Mouse (Mus musculus): ENCODE measurements around the gene Crebl2. TPM values are rescaled to one million over a fixed set of nuclear protein-coding genes. Genes with fewer than 3 reads are reported as not detected.

Crebl2 gene
- total RNA-seq, 1 experiment from 2014 or later: 11.6 TPM

DNA sequence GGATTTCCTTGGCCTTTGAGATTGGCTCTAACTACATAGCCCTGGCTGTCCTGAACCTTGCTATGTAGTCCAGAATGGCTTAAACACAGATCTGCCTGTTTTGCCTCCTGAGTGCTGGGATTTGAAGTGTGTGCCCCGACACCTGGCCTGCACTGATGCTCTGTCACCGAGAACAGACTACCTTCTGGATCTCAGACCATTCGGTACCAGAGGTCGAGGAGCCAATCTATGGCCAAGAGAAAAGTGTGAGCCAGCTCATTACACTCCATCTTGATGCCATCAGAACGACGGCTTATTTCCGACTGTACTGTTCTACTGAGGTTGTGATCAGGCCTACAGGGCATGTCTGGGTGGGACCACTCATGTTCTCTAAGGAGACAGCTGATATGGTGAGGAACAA is 36.2 kb downstream of the Crebl2 start:
- no peak for ATAC-seq (replicated peaks; ENCODE audit: low read depth, poor library complexity, severe bottlenecking)

DNA sequence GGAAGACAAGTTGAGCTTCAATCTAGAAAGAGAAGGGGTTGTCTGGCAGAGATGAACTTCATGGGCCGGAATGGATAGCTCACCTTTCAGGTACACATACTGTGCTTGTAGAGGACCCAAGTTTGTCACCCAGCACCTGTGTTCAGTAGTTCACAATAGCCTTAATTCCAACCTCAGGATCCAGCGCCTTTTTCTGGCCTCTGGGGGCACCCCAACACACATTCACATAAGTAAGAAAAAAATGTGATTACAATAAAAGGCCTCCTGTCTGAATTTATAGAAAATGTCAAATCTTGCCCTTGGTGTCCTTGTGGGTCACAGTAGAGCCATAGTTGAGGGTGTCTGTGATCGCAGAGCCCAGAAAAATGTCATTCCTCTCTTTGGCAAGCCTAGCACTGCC is 37.4 kb downstream of the Crebl2 start:
- ATAC-seq (replicated peaks; ENCODE audit: low read depth, poor library complexity, severe bottlenecking): no peak

DNA sequence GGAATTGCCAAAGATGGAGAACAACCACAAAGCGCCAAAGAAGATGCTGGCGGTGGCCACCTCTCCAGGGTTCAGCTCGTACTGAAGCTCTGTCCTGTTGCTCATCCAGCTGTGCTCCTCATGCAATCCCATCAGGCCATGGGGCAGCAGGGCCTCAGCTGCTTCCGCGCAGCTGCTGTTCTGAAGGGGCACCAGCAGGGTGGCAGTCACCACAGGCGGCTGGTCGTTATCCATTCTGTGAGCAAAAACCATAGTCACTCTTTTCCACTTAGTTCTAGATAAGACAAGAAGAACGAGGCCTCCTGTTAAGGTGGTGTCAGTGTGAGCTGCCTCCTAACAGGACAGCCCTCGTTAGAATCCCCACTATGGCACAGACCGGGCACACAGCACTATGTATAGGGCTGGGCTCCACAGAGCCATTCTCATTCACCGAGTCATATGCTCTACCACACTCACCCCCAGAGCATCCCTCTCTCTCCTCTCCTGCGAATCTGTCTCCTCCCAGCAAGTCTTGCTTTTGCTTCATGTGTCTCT is 40.3 kb downstream of the Crebl2 start:
- ATAC-seq (replicated peaks; ENCODE audit: low read depth, poor library complexity, severe bottlenecking): peak; percentile 39; the same call in 1 of the 2 replicates

DNA sequence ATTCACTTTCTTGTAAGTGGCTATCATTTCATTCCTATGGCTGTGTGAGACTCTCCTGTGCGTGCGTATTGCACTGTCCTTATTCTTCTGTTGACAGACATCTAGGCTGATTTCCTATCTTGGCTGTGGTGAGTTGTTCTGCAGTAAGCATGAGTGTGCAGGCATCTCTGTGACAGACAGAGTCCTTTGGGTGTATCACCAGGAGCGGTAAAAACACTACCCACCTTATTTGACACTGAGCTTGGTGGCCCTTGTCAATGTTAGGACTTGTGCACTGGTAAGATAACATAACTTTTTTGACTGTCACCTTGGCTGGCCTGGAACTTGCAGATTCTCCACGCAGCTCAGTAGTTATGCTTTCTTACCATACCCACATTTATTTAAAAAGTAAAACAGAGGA is 40.9 kb downstream of the Crebl2 start:
- peak; percentile 47; the same call in 1 of the 2 replicates for ATAC-seq (replicated peaks; ENCODE audit: low read depth, poor library complexity, severe bottlenecking)

DNA sequence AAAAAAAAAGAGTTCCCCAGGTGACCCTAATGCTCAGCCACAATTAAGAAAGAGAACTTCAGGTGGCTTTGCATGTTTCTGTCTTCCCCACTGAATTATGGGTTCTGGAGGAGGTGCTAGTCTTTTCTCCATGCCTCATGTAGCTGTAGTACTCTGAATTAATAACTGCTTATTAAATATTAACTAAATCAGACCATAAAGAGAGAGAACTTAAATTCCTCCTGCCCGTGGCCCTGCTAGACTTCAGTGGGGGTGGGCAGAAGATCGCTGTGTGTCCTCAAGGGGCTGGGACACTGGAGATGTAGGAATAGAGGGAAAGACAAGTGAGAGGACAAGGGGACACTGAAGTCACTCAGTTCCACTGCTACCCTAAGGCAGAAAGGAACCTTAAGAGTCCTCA is 42.3 kb downstream of the Crebl2 start:
- no peak for ATAC-seq (replicated peaks; ENCODE audit: low read depth, poor library complexity, severe bottlenecking)

GRCm38 (mm10) chr6:134873018-134873417 is 43.1 kb downstream of the Crebl2 start:
- no peak for ATAC-seq (replicated peaks; ENCODE audit: low read depth, poor library complexity, severe bottlenecking)

DNA sequence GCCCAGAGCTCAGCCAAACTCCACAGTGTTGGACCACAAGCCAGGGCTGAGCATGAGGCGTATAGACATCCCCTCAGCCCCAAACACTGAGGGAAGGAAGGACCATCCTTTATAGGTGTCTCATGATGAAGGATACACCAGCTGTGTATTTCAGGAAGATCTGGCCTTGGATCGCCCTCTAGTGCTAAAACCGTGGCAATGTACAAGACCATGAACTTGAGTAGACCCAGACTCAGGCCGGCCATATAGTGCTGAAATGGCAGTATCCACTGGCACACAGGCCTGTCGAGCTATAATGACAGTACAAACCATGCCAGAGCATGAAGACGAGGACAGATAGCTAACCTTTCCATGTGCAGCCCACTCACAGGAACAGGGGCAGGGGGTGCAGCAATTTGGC is 46.8 kb downstream of the Crebl2 start:
- ATAC-seq (replicated peaks; ENCODE audit: low read depth, poor library complexity, severe bottlenecking): peak; percentile 64

GRCm38 (mm10) chr6:134877276-134877675 is 47.3 kb downstream of the Crebl2 start:
- ATAC-seq (replicated peaks; ENCODE audit: low read depth, poor library complexity, severe bottlenecking): no peak

- no peak for ATAC-seq (replicated peaks; ENCODE audit: low read depth, poor library complexity, severe bottlenecking)
Observed at GRCm38 (mm10) chr6:134877892-134878291, 47.9 kb downstream of the Crebl2 start.

DNA sequence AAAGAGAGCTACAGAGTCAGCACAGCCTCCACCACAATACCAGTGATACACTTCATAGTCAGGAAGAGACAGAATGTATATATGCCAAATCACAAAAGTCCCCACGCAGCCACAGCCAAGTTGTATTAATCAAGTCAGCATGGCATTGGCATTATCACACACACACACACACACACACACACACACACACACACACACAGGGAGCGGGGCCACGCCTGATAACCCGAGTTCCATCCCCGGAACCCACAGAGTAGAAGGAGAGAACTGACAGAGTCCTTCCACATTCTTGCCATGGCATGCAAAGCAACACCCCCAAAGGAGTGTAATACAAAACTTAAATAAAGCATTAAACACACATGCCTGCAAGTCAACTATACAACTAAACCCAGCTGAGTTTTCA is 49.6 kb downstream of the Crebl2 start:
- 0 out of 2 replicates have a peak, but pooled peaks have one; percentile 41 for ATAC-seq (replicated peaks; ENCODE audit: low read depth, poor library complexity, severe bottlenecking)

DNA sequence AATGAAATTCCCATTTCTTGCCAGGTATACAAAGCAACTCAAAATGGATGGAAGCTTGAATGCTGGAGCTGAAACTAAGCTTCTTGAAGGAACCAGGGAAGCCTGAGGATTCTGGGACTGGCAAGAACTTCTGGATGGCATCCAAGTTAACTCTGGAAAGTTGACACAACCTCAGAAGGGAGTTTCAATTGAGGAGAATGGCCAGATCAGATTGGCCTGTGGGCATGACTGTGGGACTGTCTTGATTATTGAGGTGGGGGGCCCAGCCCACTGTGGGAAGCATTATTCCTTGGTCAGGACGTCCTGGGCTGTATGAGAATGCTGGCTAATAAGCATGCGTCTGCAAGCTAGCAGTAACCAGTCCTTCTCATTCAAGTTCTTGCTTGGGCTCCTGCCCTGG is 50.1 kb downstream of the Crebl2 start:
- ATAC-seq (replicated peaks; ENCODE audit: low read depth, poor library complexity, severe bottlenecking): no peak

GRCm38 (mm10) chr6:134883661-134884060 is 53.7 kb downstream of the Crebl2 start:
- ATAC-seq (replicated peaks; ENCODE audit: low read depth, poor library complexity, severe bottlenecking): no peak

DNA sequence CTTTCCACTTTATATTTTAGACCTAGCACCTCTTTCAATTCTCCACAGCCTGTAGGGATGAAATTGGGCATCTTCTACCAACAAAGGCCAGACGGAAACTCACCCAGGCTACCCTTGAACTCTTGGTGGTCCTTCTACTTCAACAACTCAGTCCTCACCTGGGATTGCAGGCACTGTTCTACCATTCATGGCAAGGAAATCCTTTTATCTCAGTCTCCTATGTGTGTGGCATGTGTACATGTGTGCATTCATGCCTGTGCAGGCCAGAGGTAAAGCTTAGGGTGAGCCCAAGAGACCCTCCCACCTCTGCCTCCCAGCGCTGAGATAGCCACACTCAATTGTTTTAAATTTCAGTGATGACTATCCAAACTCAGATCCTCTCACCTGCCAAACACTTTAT is 55.6 kb downstream of the Crebl2 start:
- no peak for ATAC-seq (replicated peaks; ENCODE audit: low read depth, poor library complexity, severe bottlenecking)

DNA sequence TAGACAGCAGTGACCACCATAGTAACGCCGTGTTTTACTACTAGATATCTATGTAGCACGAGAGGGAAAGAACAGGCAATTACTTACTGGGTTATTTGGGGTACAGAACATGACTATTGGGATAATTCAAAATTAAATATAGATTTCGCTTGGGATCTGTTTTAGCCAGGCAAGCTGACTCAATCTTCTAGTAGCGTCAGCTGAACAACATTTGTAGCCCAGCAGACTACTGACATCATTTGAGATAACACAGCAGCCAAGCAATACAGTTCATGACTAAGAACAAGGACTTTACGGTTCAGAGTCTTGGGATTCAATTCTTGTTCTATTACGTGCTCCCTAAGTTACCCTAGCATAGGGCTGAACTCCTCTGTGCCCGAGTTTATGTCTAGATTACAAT is 56.5 kb downstream of the Crebl2 start:
- ATAC-seq (replicated peaks; ENCODE audit: low read depth, poor library complexity, severe bottlenecking): no peak

DNA sequence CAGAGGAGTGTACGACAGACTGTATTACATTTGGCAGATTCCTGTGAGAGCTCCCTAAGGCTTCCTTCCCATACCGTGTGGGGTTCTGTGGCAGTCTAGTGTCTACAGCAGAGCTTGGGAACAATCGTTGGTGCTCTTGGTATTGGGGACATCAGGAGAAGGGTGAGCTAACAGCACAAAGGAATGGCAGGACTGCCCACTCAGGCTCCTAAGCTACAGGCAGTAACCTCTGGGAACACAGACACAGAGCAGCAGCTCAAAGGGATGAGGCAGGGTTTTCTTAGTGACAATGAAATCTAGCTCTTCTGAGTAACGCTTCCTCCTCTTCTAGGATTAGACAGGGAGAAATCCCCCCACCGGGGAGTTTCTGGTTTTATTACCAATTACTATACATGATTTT is 57.1 kb downstream of the Crebl2 start:
- no peak for ATAC-seq (replicated peaks; ENCODE audit: low read depth, poor library complexity, severe bottlenecking)

DNA sequence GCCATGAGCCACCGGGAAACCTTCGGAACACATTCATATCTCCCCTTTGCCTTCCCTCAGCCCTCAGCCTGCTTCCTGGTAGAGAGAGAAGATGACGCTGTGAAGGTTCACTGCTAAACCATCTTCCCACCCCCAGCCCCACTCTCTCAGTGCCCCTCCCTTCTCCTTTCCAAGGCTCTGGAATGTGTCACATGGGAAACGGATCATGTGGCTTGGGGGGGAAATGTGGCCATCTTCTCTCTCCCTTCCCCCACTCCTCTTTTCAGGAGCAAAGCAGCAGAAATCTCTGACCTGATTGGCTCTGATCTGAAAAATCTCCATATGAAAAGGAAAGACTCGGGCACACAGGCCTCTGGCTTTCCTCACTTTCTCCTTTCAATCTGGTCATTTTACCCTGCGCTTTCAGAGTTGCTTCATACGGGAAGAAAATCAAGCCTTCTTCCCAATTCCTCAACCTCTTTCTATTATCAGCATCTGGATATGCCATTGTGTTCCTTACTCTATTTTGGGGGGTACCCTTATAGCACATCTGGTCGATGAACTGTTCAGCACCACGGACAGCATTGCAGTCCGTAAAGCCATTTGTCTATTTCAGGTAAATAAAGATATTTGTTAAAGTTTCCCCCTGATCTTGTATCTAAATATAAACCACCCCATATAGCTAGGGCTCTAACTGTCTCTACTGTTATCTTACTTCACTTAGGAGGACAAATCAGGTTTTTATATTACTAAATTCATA is 57.9 kb downstream of the Crebl2 start:
- 0 out of 2 replicates have a peak, but pooled peaks have one; percentile 47 for ATAC-seq (replicated peaks; ENCODE audit: low read depth, poor library complexity, severe bottlenecking)

GRCm38 (mm10) chr6:134888563-134889017 is 58.6 kb downstream of the Crebl2 start:
- ATAC-seq (replicated peaks; ENCODE audit: low read depth, poor library complexity, severe bottlenecking): no peak

DNA sequence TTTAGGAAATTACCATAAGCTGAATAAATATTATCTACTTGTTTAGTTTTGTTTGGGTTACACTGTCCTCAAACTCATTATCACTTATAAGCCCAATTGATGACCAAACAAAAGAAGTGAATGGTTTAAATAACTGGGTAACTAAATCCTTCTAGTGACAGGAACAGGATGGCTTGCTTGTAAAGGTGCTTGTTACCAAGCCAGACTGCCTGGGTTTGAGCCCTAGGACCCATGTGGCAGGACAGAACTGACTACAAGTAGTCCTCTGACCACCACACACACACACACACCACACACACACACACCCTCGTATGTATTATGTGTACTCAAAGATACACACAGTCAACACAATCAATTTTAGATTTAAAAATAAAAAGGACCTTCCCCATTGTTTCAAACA is 59.8 kb downstream of the Crebl2 start:
- no peak for ATAC-seq (replicated peaks; ENCODE audit: low read depth, poor library complexity, severe bottlenecking)

DNA sequence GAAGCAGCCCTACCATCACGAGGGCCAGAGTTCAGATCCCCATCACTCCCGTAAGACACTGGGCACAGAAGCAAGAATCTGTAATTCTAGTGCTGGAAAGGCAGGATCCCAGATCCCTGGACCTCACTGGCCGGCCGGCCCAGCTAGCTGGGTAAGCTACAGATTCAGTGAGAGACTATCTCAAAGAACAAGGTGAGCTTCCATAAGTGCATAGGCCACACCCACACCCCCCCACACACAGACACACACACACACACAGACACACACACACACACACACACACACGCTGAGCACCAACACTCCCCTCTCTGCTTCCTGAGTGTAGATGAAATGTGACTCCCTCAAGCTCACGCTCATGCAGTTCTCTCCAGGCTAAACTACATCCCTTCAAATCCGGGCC is 60.5 kb downstream of the Crebl2 start:
- no peak for ATAC-seq (replicated peaks; ENCODE audit: low read depth, poor library complexity, severe bottlenecking)

DNA sequence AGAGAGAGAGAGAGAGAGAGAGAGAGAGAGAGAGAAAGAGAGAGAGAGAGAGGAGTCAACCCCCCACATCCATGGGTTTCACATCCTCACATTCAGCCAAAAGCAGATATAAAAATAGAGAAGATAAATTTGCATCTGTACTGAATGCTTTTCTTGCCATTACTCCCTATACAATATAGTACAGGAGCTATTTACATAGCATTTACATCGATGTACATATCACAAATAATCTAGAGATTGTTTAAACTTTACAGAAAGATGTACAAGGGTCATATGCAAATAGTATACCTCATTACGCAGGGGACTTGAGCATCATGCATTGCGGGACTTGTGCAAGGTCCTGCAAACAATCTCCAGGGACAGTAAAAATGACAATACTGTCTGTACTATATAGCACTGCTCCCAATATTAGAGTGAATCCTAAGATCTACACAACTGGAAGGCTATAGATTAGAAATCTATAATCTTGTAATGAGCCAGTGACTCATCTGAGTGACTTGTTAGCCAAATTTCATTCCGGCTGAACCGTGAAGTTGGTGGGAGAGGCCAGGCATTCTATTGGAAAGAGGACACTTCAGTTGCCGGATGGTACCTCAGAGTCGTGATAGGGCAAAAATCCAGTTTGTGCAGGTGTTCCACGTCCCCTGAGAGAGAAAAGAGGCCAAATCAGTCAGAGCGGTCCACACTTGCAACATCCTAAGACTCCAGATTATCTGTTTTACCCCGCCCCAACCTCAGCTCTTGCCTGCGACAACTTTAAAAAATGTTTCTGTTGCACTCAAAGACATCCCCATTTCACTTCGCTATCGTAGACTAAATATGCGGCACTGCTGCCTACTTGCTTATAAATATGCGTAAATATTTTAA is 66.8 kb downstream of the Crebl2 start:
- no peak for ATAC-seq (replicated peaks; ENCODE audit: low read depth, poor library complexity, severe bottlenecking)
